Mouse (Mus musculus) erythroblast, embryonic 14.5 days (primary cell): ENCODE data around the gene Nxnl1. TPM values are rescaled to one million over a fixed set of nuclear protein-coding genes. Genes with fewer than 3 reads are reported as not detected.
A peak's percentile ranks its signal among the peaks of the same experiment; 100 is the strongest.

Experiments used
- H3K27me3 ChIP-seq: 2 replicates; pipeline ENCODE4 v1.6.1; 2012; ENCODE audit warnings: inconsistent platforms; ENCODE audit not compliant: control insufficient read depth
- H3K36me3 ChIP-seq: 2 replicates; pipeline ENCODE4 v1.6.1; 2012; ENCODE audit warnings: mild to moderate bottlenecking, inconsistent platforms; ENCODE audit not compliant: control insufficient read depth
- H3K4me1 ChIP-seq: 2 replicates; pipeline ENCODE4 v1.6.1; 2012; ENCODE audit warnings: inconsistent platforms; ENCODE audit not compliant: control insufficient read depth
- H3K4me3 ChIP-seq: replicated peaks from 2 replicates; pipeline ENCODE3; 2012; ENCODE audit warnings: moderate library complexity, mild to moderate bottlenecking, inconsistent platforms
- H3K9me3 ChIP-seq: 2 replicates; pipeline ENCODE4 v1.6.1; 2012; ENCODE audit warnings: low read length, inconsistent platforms, mixed read lengths; ENCODE audit not compliant: control insufficient read depth
- GATA1 ChIP-seq: IDR thresholded peaks from 2 replicates; pipeline ENCODE4 v1.6.1; 2012; ENCODE audit warnings: low read length, inconsistent platforms, mixed read lengths
- TAL1 ChIP-seq: IDR thresholded peaks from 3 replicates; pipeline ENCODE4 v1.6.1; 2012; ENCODE audit warnings: low read length, inconsistent platforms, mixed read lengths
- polyA plus RNA-seq: library from polyadenylated mRNA; stranded (reverse); fragments of >175 nt; gene quantifications from 2 replicates; pipeline ENCODE4 v1.2.3, GENCODE M21; 2012

Nxnl1 gene
- polyA plus RNA-seq, 1 experiment = not detected

DNA sequence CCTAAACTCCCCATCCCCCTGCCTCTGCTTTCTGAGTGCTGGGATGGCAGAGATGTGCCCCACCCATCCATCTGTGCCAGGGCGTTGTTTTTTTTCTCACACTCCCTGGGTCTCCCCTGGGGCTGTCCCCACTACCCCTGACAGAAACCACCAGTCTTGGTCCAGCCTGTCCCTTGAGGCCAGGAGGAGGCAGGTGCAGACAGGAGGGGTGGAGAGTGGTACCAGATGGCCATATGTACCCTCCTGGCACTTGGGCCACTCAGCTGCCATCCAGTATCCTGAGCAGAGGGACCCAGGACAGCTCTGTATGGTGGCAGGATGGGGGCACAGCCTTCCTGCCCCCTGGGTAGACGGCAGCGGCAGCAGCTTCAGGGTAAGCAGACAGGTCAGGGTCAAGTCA, 31.1 kb upstream of the Nxnl1 start, which contains the start of gene Fam129c:
TSS of gene Fam129c (plus strand) at position 198 of the 400 bp plus-strand sequence.
- H3K9me3 ChIP-seq = no peaks in the 10 kb centered on the region
- no peak within 1 kb of the TSS for H3K4me3 ChIP-seq
- H3K27me3 ChIP-seq = peaks cover 10% of the 10 kb centered on the region
- TF ChIP-seq TAL1 (no peak), GATA1 (no peak)
- peaks cover 17% of the 10 kb centered on the region for H3K36me3 ChIP-seq
- peaks cover 37% of the 10 kb centered on the region for H3K4me1 ChIP-seq

DNA sequence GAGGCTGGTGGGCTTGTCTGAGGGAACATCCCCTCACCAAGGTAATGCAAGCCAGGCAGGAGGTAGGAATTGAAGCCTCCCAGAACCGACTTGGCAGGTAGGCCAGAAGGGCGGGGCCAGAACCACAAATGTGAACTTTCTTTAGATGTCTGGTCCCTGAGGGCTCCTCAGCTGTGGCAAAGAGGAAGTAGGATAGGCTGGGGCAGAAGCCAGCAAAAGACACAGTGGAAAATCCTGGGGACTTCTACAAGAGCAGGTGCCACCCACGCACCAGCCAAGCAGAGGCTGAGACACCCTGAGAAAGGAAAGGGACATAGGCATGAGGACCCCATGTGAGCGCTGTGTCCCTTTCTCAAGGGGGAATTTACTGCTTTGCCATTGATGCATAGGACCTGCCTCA, 30.4 kb upstream of the Nxnl1 start:
- TF ChIP-seq TAL1 (no peak), GATA1 (no peak)
- H3K9me3 ChIP-seq = no peaks in the 10 kb centered on the region
- no peak overlapping the region for H3K4me3 ChIP-seq
- H3K27me3 ChIP-seq = peaks cover 4% of the 10 kb centered on the region; the same call in 1 of the 2 replicates
- H3K4me1 ChIP-seq = peaks cover 42% of the 10 kb centered on the region
- peaks cover 17% of the 10 kb centered on the region for H3K36me3 ChIP-seq

- Histone ChIP-seq H3K9me3 (no peaks in the 10 kb centered on the region), H3K36me3 (peaks cover 17% of the 10 kb centered on the region), H3K4me1 (peaks cover 46% of the 10 kb centered on the region), H3K27me3 (peaks cover 3% of the 10 kb centered on the region; the same call in 1 of the 2 replicates), H3K4me3 (no peak overlapping the region)
- TF ChIP-seq GATA1 (no peak), TAL1 (no peak)
Measured at GRCm38 (mm10) chr8:71596384-71596783, 30.0 kb upstream of the Nxnl1 start.

GRCm38 (mm10) chr8:71595862-71596261, 29.5 kb upstream of the Nxnl1 start:
- Histone ChIP-seq H3K4me3 (no peak overlapping the region), H3K4me1 (peaks cover 51% of the 10 kb centered on the region), H3K27me3 (peaks cover 3% of the 10 kb centered on the region; the same call in 1 of the 2 replicates), H3K9me3 (no peaks in the 10 kb centered on the region), H3K36me3 (peaks cover 17% of the 10 kb centered on the region)
- TF ChIP-seq TAL1 = no peak
- TF ChIP-seq GATA1 = no peak

GRCm38 (mm10) chr8:71594324-71594722, 27.9 kb upstream of the Nxnl1 start:
- Histone ChIP-seq H3K4me1 (peaks cover 59% of the 10 kb centered on the region), H3K9me3 (no peaks in the 10 kb centered on the region), H3K4me3 (no peak overlapping the region), H3K27me3 (no peaks in the 10 kb centered on the region), H3K36me3 (peaks cover 15% of the 10 kb centered on the region)
- 0 out of 3 replicates have a peak, but pooled peaks have one; percentile 15 for TF ChIP-seq TAL1
- TF ChIP-seq GATA1 = no peak

GRCm38 (mm10) chr8:71593556-71594323, 27.3 kb upstream of the Nxnl1 start:
- no peak overlapping the region for H3K4me3 ChIP-seq
- peaks cover 59% of the 10 kb centered on the region for H3K4me1 ChIP-seq
- no peaks in the 10 kb centered on the region for H3K9me3 ChIP-seq
- H3K27me3 ChIP-seq = no peaks in the 10 kb centered on the region
- peaks cover 15% of the 10 kb centered on the region for H3K36me3 ChIP-seq
- no peak for TF ChIP-seq GATA1

DNA sequence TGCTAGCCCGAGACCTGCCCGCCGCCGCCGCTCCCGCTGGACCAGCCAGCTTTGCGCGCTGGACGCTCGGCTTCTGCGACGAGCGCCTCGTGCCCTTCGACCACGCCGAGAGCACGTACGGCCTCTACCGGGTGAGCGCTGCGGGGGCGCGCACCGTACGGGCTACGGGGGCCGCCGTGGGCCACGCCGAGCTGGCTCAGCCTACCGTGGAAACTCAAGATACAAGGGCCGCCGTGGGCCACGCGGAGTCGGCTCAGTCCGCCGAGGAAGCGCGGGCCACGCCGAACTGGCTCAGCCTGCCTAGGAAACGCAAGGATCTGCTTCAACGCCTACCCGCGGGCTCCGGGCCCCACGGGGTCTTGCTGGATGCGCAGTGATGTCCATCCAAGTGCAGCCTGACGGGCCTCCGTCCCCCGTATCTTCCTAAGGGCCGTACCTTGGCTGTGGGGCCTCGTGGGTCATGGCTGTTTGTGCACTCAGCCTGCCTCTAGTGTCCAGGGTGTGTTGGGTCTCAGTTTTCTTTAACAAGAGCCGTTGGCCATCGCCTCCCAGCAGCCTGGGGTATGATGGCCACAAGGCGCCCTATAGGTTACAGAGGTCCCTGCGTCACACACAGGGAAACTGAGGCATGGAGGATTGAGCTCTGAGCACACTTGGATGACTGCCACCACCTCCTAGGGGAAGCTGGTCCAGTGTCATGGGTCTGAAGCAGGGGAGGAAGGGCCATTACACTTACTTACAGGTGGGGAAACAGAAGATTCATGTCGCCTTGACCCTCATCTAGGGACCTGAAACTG, 26.2 kb upstream of the Nxnl1 start:
- peaks cover 15% of the 10 kb centered on the region for H3K36me3 ChIP-seq
- H3K4me1 ChIP-seq = peaks cover 61% of the 10 kb centered on the region
- H3K9me3 ChIP-seq = no peaks in the 10 kb centered on the region
- H3K27me3 ChIP-seq = no peaks in the 10 kb centered on the region
- peak overlapping the region; percentile 81 for H3K4me3 ChIP-seq
- TF ChIP-seq GATA1 (no peak), TAL1 (no peak)

GRCm38 (mm10) chr8:71591471-71592373, 25.3 kb upstream of the Nxnl1 start, which contains the start of gene Pgls:
Gene Pgls (plus strand): TSS chr8:71592176.
- no peaks in the 10 kb centered on the region for H3K9me3 ChIP-seq
- peak within 1 kb of the TSS; percentile 81 for H3K4me3 ChIP-seq
- no peaks in the 10 kb centered on the region for H3K27me3 ChIP-seq
- TF ChIP-seq GATA1 (peak; percentile 47; the same call in 1 of the 2 replicates), TAL1 (peak; percentile 55)
- H3K4me1 ChIP-seq = peaks cover 55% of the 10 kb centered on the region
- peaks cover 9% of the 10 kb centered on the region for H3K36me3 ChIP-seq

- peak overlapping the region; percentile 81 for H3K4me3 ChIP-seq
- peaks cover 51% of the 10 kb centered on the region for H3K4me1 ChIP-seq
- peaks cover 9% of the 10 kb centered on the region for H3K36me3 ChIP-seq
- H3K9me3 ChIP-seq = no peaks in the 10 kb centered on the region
- TF ChIP-seq GATA1 (no peak), TAL1 (no peak)
- no peaks in the 10 kb centered on the region for H3K27me3 ChIP-seq
Measured at GRCm38 (mm10) chr8:71591017-71591416, 24.6 kb upstream of the Nxnl1 start.
